Mouse (Mus musculus) layer of hippocampus, adult 9-11 months (tissue): ENCODE results near the gene Insl6.
A peak's percentile ranks its signal among the peaks of the same experiment; 100 is the strongest.

Source experiments
- DNase-seq: peaks from one replicate; pipeline ENCODE4 v3.0.0; 2022

The Insl6 gene

GRCm38 (mm10) chr19:29354895-29355877 lies 30.0 kb upstream of the Insl6 start:
- DNase-seq: peak; percentile 75

- no peak for DNase-seq
These were observed 25.8 kb upstream of the Insl6 start for GRCm38 (mm10) chr19:29350991-29351390.

DNA sequence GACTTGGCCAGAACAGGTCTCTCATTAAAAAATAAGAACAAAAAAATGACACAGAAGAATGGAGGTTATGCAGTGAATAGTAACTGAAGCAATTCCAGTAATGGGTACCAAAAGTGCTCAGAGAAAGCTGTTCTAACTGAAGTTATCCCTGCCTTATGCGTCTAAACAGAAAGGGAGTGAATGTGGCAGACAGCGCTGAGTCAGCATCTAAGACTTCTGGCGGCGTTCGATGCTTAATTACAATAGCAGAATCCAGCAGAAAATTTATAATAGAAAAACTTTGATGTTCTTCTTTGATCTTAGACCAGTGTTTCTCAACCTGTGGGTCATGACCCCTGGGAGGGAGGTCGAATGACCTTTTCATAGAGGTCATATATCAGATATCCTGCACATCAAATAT lies 20.5 kb upstream of the Insl6 start:
- no peak for DNase-seq

DNA sequence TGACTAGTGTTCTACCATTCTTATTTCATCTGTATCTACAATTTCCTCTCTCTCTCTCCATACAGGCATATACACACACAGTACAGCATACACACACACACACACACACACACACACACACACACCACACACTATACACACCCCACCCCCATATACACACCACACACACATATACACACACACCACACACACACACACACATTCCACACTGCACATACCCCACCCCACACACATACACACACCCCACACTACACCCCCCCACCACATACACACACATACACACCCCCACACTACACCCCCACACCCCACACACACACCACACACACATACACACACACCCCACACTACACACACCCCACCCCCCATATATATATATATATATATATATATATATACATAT lies 19.7 kb upstream of the Insl6 start:
- DNase-seq: no peak

DNA sequence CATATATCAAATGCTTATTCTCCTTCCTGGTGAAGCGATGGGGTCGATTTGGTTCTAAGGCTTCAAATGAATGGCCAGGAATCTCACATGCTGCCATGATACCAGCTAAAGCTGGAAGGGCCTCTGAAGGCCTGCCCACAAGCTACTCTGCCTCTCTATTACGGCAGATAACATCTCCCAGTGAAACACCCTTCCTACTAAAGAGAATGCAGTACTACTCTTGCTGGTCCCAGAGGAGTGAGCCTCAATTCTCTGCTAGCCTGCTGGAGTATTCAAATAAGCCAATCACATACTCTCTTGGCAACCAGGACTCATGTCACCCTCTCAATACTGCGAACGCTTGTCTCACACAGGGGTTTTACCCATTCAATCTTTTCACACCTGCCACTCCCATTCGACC lies 17.1 kb upstream of the Insl6 start:
- DNase-seq: no peak

DNA sequence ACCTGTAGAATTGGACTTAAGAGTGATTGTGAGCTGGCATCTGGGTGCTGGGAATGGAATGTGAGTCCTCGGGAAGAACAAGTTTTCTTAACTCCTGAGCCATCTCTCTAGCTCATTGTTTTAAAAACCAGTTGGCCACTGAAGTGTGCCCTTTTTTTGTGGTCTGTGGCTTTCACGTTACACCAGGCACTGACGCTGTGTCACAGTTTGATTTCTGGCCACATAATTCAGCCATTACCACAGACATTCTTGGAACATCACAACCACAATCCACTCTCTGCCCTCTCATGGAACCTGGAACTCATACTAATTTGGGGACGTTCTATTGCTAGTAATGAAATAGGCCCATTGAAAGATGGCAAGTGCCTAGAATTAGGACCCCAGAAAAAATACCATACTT lies 15.9 kb upstream of the Insl6 start:
- no peak for DNase-seq

- DNase-seq: no peak
These were observed 11.5 kb upstream of the Insl6 start for GRCm38 (mm10) chr19:29336624-29337023.

GRCm38 (mm10) chr19:29334068-29334745 lies 9.1 kb upstream of the Insl6 start, which contains the start of gene Rln1:
Rln1 (minus strand) TSS chr19:29334670.
- DNase-seq: no peak

DNA sequence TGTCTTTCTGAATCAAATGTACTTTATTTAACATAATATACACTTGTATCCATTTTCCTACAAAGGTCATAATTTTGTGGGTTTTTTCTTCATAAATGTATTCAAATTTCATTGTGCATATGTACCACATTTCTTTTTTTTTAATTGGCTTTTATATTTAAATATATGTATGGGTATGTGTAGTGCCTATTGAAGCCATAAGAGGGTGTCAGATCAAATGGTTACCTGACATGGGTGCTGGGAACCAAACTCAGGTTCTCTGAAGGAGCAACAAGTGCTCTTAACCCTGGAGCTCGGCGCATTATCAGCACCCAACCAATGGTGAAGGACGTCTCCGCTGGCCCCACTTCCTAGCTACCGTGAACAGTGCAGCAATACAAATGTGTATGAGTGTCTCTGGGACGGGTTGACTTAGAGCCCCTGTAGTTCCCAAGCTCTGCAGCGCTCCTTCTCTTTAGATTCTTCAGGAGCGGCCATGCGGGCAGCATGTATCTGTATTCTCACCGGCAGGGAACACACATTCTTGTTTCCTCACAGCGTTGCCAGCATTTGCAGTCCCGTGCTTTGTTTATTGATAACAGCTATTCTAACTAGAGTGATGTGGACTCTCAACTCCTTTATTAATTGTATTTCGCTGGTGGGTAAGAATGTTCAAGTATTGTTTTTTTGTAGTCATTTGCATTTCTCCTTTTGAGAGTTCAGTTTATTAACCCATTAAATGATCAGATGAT lies 1.8 kb upstream of the Insl6 start:
- no peak for DNase-seq

- DNase-seq: no peak
These were observed 1.2 kb upstream of the Insl6 start for GRCm38 (mm10) chr19:29326396-29326795.

DNA sequence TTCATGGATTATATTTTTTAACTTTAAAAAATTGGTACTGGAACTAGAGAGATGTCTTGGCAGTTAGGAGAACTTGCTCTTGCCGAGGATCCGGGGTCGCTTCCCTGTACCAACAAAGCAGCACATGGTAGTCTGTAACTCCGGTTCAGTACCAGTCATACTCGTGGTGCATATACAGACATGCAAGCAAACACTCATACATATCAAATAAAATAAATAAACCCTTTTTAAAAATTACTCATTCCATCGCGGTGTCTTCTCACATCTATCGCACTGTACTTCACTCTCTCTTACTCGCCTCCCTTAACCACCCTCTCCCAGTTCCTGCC lies 660 bp upstream of the Insl6 start:
- no peak for DNase-seq

DNA sequence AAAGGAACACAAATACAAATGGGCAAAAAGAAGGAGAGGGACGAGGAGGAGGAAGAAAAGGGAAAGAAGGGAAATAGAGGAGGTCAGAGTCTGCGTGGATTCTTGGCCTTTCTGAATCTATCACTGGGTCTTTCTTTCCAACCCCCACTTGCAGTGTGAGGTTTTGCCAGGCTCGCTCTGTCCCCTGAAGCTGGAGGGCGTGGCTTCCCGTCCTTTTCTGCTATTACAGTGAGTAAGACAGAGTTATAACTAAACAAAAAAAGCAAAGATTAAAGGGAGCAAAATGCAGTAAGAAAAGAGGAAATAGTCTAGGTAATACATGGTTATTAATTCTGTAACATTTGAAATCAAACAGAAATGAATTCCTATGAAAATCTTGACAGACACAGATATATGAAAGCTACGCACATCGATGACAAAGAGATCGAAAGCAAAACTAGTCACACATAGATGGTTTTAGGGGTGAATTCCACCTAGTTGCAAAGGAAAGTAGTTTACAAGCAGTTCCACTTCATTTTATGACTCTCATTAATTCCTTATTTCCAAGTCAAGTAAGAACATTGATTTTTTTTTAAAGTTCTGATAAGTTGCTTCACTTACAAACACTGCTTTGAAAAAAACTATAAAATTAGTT lies 1.6 kb downstream of the Insl6 start:
- DNase-seq: no peak

DNA sequence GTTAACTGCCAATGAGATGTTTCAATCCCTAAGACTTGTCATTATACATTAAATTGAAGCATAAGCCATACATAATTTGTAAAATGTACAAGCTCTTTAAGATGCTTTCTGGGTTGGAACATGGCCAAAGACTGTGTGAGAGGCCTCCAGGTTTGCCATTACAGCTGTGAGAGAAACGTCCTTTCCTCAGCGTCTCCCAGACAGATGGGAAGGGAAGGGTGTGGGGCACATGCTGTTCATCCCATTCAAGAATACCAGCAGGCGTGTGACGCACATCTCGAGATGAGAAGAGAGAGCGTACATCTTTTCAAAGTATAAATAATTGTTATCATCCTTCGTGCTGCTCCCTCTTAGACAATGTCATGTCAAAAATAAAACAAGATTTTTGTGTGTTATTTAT lies 12.5 kb downstream of the Insl6 start:
- no peak for DNase-seq

GRCm38 (mm10) chr19:29311791-29312190 lies 13.4 kb downstream of the Insl6 start:
- DNase-seq: peak; percentile 57

- DNase-seq: no peak
These were observed 16.3 kb downstream of the Insl6 start for GRCm38 (mm10) chr19:29308832-29309231.

DNA sequence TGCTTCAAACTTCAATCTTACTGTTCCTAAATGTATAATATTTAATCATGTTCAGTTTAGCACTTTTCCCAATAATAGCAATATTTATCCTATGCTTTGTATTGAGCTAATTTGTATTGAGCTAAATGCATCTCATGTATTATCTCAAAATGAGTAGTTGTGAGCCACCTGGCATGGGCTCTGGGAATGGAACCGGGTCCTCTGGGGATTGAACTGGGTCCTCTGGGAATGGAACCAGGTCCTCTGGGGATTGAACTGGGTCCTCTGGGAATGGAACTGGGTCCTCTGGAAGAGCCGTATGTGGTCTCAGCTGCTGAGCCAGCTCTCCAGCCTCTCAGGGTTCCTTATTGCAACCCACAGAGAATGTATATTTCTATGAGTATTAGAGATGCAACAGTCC lies 23.0 kb downstream of the Insl6 start:
- DNase-seq: no peak

- no peak for DNase-seq
These were observed 24.2 kb downstream of the Insl6 start for GRCm38 (mm10) chr19:29300919-29301318.

GRCm38 (mm10) chr19:29297366-29297765 lies 27.8 kb downstream of the Insl6 start:
- DNase-seq: no peak

DNA sequence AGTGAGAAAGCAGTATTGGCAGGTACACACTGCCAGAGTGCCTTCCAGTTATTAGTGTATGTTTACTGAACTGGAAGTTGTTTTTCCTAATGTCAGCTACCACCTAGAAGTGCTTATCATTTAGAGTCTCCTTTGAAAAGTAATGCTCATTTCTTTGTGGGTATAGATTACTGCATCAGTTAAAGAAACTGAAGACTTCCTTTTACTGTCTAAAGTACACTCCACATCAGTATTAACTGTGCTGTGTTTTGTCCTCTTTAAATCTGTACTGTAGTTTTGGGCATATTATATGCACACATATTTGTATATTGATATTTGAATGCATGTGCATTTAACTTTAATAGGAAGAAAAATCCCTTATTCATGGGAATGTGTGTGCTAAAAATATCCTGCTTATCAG lies 29.0 kb downstream of the Insl6 start:
- DNase-seq: no peak

GRCm38 (mm10) chr19:29294756-29295155 lies 30.4 kb downstream of the Insl6 start:
- no peak for DNase-seq

DNA sequence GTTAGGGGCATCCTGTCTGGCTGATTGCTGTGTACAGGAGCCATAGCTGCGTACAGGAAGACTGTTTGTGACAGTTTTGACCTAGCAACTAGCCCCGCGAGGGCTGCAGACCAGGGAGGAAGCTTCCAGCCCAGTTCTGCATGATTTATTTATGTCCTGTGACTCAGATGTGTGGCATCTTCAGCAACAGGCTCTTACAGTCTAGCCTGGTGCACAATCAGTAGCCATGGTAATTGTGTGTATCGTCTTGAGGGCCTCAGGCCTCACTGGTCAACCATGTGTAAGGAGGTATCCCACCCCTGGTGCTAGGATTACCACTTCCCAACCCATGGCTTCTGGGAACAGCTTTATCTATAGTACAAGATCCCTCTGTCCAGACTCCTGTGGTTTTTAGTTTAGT lies 32.6 kb downstream of the Insl6 start:
- no peak for DNase-seq

GRCm38 (mm10) chr19:29291532-29291931 lies 33.6 kb downstream of the Insl6 start:
- no peak for DNase-seq

- no peak for DNase-seq
These were observed 37.3 kb downstream of the Insl6 start for GRCm38 (mm10) chr19:29287863-29288262.
